Mouse (Mus musculus) liver, embryonic 14.5 days (tissue): ENCODE results near the gene Onecut1.

Experiments
- CTCF ChIP-seq: IDR thresholded peaks from 2 replicates; pipeline ENCODE4 v1.5.1; 2016; ENCODE audit warnings: antibody characterized with exemption, low read depth, control low read depth
- EP300 ChIP-seq: IDR thresholded peaks from 2 replicates; pipeline ENCODE4 v1.6.1; 2016; ENCODE audit warnings: antibody characterized with exemption, low read depth

- TF ChIP-seq EP300 (no peak), CTCF (no peak)
Measured at GRCm38 (mm10) chr9:74854073-74854591, 7.6 kb upstream of the Onecut1 start.
